Mouse (Mus musculus) liver, embryonic 13.5 days (tissue): ENCODE results near the gene Mospd3. TPM values are rescaled to one million over a fixed set of nuclear protein-coding genes. Genes with fewer than 3 reads are reported as not detected.
A peak's percentile ranks its signal among the peaks of the same experiment; 100 is the strongest.

Source experiments
- ATAC-seq: fragments of 200-750 bp; cut with Nextera tagmentation; 2 replicates; pipeline ENCODE4 v1.8.0; 2017; ENCODE audit warnings: low read depth, mild to moderate bottlenecking, moderate number of reproducible peaks, moderate library complexity
- DNase-seq: peaks from one replicate; pipeline ENCODE4 v3.0.0; 2022
- H3K27ac ChIP-seq: fragments of 300-500 bp; sonication (generic); 2 replicates; pipeline ENCODE4 v1.5.1; 2015; ENCODE audit warnings: moderate library complexity, mild to moderate bottlenecking, inconsistent platforms
- H3K27me3 ChIP-seq: fragments of 300-500 bp; sonication (generic); 2 replicates; pipeline ENCODE4 v1.6.1; 2015; ENCODE audit warnings: mild to moderate bottlenecking, inconsistent platforms
- H3K36me3 ChIP-seq: fragments of 300-500 bp; sonication (generic); 2 replicates; pipeline ENCODE4 v1.6.1; 2015; ENCODE audit warnings: mild to moderate bottlenecking, inconsistent platforms
- H3K4me1 ChIP-seq: fragments of 300-500 bp; sonication (generic); replicated peaks from 2 replicates; pipeline ENCODE4 v1.6.1; 2015; ENCODE audit warnings: inconsistent platforms
- H3K4me2 ChIP-seq: fragments of 300-500 bp; sonication (generic); 2 replicates; pipeline ENCODE4 v1.6.1; 2015; ENCODE audit warnings: inconsistent platforms, mild to moderate bottlenecking, moderate library complexity
- H3K4me3 ChIP-seq: fragments of 300-500 bp; sonication (generic); replicated peaks from 2 replicates; pipeline ENCODE4 v1.5.1; 2015; ENCODE audit warnings: mild to moderate bottlenecking, inconsistent platforms
- H3K9ac ChIP-seq: fragments of 300-500 bp; sonication (generic); 2 replicates; pipeline ENCODE4 v1.6.1; 2015; ENCODE audit warnings: mild to moderate bottlenecking, inconsistent platforms
- H3K9me3 ChIP-seq: fragments of 300-500 bp; sonication (generic); replicated peaks from 2 replicates; pipeline ENCODE4 v1.6.1; 2016; ENCODE audit warnings: inconsistent platforms
- whole genome bisulfite sequencing: fragments of 180-500 bp; shearing (Covaris S2); methylation state at CpG from one replicate; pipeline ENCODE4 v1.1.7; 2015; ENCODE audit not compliant: insufficient replicate concordance; 5-methylcytosine and 5-hydroxymethylcytosine counted together
- polyA plus RNA-seq: library from polyadenylated mRNA; unstranded; fragments of >200 nt; fragmentation: Nextera tagmentation; extraction: Ambion mirVana; gene quantifications from 2 replicates; pipeline ENCODE4 v1.2.1, GENCODE M21; 2015

Mospd3 gene
- polyA plus RNA-seq, 1 experiment from 2014 or later = 32.3 TPM

- Histone ChIP-seq H3K36me3 (no peaks in the 10 kb centered on the region), H3K27ac (no peak within 1 kb of the TSS), H3K4me1 (peaks cover 45% of the 10 kb centered on the region), H3K4me3 (no peak within 1 kb of the TSS), H3K9me3 (no peaks in the 10 kb centered on the region), H3K9ac (no peak within 1 kb of the TSS), H3K4me2 (no peak within 1 kb of the TSS), H3K27me3 (peaks cover 12% of the 10 kb centered on the region)
- ATAC-seq (no peak), DNase-seq (no peak)
- WGBS = 48% methylated on average over 11 of the region's 11 CpGs
Observed at GRCm38 (mm10) chr5:137613550-137613949, 12.7 kb upstream of the Mospd3 start, which contains the start of gene Pcolce. Gene Pcolce, minus strand, starts transcription at chr5:137613784.

- DNase-seq (no peak), ATAC-seq (no peak)
- WGBS = 68% methylated on average over 5 of the region's 5 CpGs
- Histone ChIP-seq H3K4me3 (no peak overlapping the region), H3K27me3 (peaks cover 17% of the 10 kb centered on the region), H3K27ac (no peak overlapping the region), H3K9me3 (no peaks in the 10 kb centered on the region), H3K4me1 (peaks cover 50% of the 10 kb centered on the region), H3K36me3 (no peaks in the 10 kb centered on the region), H3K9ac (no peak overlapping the region), H3K4me2 (no peak overlapping the region)
Observed at GRCm38 (mm10) chr5:137613076-137613475, 12.2 kb upstream of the Mospd3 start.

DNA sequence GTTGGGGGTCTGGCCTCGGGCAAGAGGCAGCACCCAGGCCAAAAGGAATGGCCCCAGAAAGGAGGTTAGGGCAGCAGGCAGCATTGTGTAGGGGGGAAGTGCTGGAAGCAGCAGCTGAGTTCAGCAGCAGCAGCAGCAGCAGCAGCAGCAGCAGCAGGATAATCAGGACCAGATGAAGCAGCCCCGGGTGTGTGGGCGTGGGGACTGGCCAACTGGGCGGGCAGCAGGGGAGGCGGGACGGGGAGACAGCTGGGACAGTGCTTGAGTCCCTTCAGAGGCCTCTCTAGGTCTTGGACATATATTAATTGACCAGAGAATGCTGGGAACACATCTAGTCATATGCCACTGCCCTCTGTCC is 10.4 kb upstream of the Mospd3 start:
- Histone ChIP-seq H3K27me3 (peaks cover 20% of the 10 kb centered on the region), H3K36me3 (peaks cover 4% of the 10 kb centered on the region; the same call in 1 of the 2 replicates), H3K4me2 (peak overlapping the region; percentile 32), H3K9ac (0 out of 2 replicates have a peak overlapping the region, but pooled peaks have one; percentile 4), H3K27ac (peak overlapping the region; percentile 74), H3K4me3 (peak overlapping the region; percentile 16; the same call in 1 of the 2 replicates), H3K9me3 (no peaks in the 10 kb centered on the region), H3K4me1 (peaks cover 52% of the 10 kb centered on the region)
- DNase-seq = no peak
- ATAC-seq = peak; percentile 46
- 24% methylated on average over 6 of the region's 6 CpGs for WGBS

DNA sequence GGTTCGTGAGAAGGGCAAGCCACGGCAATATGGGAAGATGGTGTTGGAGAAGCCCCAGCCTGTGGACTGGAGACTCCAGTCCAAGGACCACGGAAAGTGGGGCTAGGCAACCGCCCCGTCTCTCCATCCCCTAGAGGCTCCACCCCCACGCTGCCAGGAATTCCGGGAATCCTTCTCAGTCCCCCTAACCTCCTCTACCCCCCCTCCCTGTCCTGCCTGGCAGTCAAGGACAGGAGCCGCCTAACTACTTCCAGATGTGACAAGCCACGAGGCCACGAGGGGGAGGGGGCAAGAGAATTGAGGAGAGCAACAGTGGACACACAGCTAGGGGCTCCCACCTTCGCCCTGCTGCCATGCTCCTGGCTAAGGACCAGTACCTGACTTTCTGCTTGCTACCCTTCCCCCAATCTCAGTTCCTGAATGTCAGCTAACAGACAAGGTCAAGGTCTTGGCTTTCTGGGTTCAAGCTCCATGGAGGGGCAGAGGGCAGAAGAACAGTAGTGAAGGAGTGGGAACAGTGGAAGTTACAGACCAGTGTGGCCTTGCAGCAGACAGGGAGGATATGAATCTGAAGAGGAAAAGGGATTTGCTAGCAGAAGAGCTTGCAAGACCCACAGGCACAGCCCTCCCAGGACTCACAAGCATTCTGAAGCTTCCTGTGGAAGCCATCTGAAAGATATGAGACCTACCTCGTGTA is 9.8 kb upstream of the Mospd3 start:
- H3K27ac ChIP-seq = peak overlapping the region; percentile 74
- H3K9ac ChIP-seq = peak overlapping the region; percentile 29; the same call in 1 of the 2 replicates
- peak overlapping the region; percentile 16 for H3K4me3 ChIP-seq
- ATAC-seq (no peak), DNase-seq (no peak)
- WGBS = 30% methylated on average over 12 of the region's 12 CpGs
- H3K36me3 ChIP-seq = peaks cover 4% of the 10 kb centered on the region; the same call in 1 of the 2 replicates
- H3K4me2 ChIP-seq = peak overlapping the region; percentile 32
- H3K9me3 ChIP-seq = no peaks in the 10 kb centered on the region
- peaks cover 57% of the 10 kb centered on the region for H3K4me1 ChIP-seq
- peaks cover 20% of the 10 kb centered on the region for H3K27me3 ChIP-seq

- peaks cover 20% of the 10 kb centered on the region for H3K27me3 ChIP-seq
- DNase-seq (no peak), ATAC-seq (no peak)
- 0 out of 2 replicates have a peak overlapping the region, but pooled peaks have one; percentile 13 for H3K27ac ChIP-seq
- H3K4me1 ChIP-seq = peaks cover 64% of the 10 kb centered on the region
- H3K36me3 ChIP-seq = peaks cover 7% of the 10 kb centered on the region; the same call in 1 of the 2 replicates
- WGBS = 82% methylated on average over 4 of the region's 4 CpGs
- H3K4me2 ChIP-seq = peak overlapping the region; percentile 32
- peak overlapping the region; percentile 29; the same call in 1 of the 2 replicates for H3K9ac ChIP-seq
- no peaks in the 10 kb centered on the region for H3K9me3 ChIP-seq
- H3K4me3 ChIP-seq = peak overlapping the region; percentile 16
Observed at GRCm38 (mm10) chr5:137610056-137610455, 9.2 kb upstream of the Mospd3 start.

- no peak overlapping the region for H3K9ac ChIP-seq
- no peak overlapping the region for H3K4me3 ChIP-seq
- H3K9me3 ChIP-seq = no peaks in the 10 kb centered on the region
- peaks cover 7% of the 10 kb centered on the region; the same call in 1 of the 2 replicates for H3K36me3 ChIP-seq
- H3K27me3 ChIP-seq = peaks cover 20% of the 10 kb centered on the region
- WGBS = 55% methylated on average over 3 of the region's 3 CpGs
- ATAC-seq = no peak
- no peak overlapping the region for H3K4me2 ChIP-seq
- DNase-seq = no peak
- H3K4me1 ChIP-seq = peaks cover 71% of the 10 kb centered on the region
- H3K27ac ChIP-seq = no peak overlapping the region
Observed at GRCm38 (mm10) chr5:137609292-137609691, 8.4 kb upstream of the Mospd3 start.

- no peak overlapping the region; the same call in 1 of the 2 replicates for H3K27ac ChIP-seq
- 45% methylated on average over 22 of the region's 23 CpGs for WGBS
- DNase-seq (no peak), ATAC-seq (no peak)
- H3K27me3 ChIP-seq = peaks cover 20% of the 10 kb centered on the region
- 0 out of 2 replicates have a peak overlapping the region, but pooled peaks have one; percentile 10 for H3K4me2 ChIP-seq
- no peak overlapping the region for H3K4me3 ChIP-seq
- H3K9me3 ChIP-seq = no peaks in the 10 kb centered on the region
- peaks cover 7% of the 10 kb centered on the region; the same call in 1 of the 2 replicates for H3K36me3 ChIP-seq
- 0 out of 2 replicates have a peak overlapping the region, but pooled peaks have one; percentile 9 for H3K9ac ChIP-seq
- H3K4me1 ChIP-seq = peaks cover 75% of the 10 kb centered on the region
Observed at GRCm38 (mm10) chr5:137608654-137609190, 7.9 kb upstream of the Mospd3 start.

GRCm38 (mm10) chr5:137607860-137608653 is 7.2 kb upstream of the Mospd3 start:
- 41% methylated on average over 26 of the region's 26 CpGs for WGBS
- Histone ChIP-seq H3K4me2 (0 out of 2 replicates have a peak overlapping the region, but pooled peaks have one; percentile 10), H3K36me3 (peaks cover 7% of the 10 kb centered on the region; the same call in 1 of the 2 replicates), H3K9ac (0 out of 2 replicates have a peak overlapping the region, but pooled peaks have one; percentile 15), H3K27me3 (peaks cover 20% of the 10 kb centered on the region), H3K4me1 (peaks cover 76% of the 10 kb centered on the region), H3K9me3 (no peaks in the 10 kb centered on the region), H3K27ac (no peak overlapping the region; the same call in 1 of the 2 replicates), H3K4me3 (no peak overlapping the region)
- no peak for DNase-seq
- ATAC-seq = no peak

- Histone ChIP-seq H3K27me3 (no peaks in the 10 kb centered on the region), H3K27ac (peak overlapping the region; percentile 85), H3K36me3 (peaks cover 19% of the 10 kb centered on the region), H3K4me3 (peak overlapping the region; percentile 83), H3K9me3 (no peaks in the 10 kb centered on the region), H3K4me2 (peak overlapping the region; percentile 100), H3K9ac (peak overlapping the region; percentile 78), H3K4me1 (peaks cover 80% of the 10 kb centered on the region)
- WGBS = under 1% methylated on average over 22 of the region's 22 CpGs
- DNase-seq (peak; percentile 32), ATAC-seq (no peak)
Observed at GRCm38 (mm10) chr5:137601365-137601729, 489 bp upstream of the Mospd3 start.

GRCm38 (mm10) chr5:137600281-137600618 is 608 bp downstream of the Mospd3 start:
- ATAC-seq (peak; percentile 49), DNase-seq (no peak)
- peaks cover 20% of the 10 kb centered on the region for H3K36me3 ChIP-seq
- H3K27me3 ChIP-seq = no peaks in the 10 kb centered on the region
- peaks cover 77% of the 10 kb centered on the region for H3K4me1 ChIP-seq
- H3K4me3 ChIP-seq = peak overlapping the region; percentile 83
- H3K4me2 ChIP-seq = peak overlapping the region; percentile 100
- peak overlapping the region; percentile 91 for H3K27ac ChIP-seq
- WGBS = 2% methylated on average over 19 of the region's 19 CpGs
- H3K9me3 ChIP-seq = no peaks in the 10 kb centered on the region
- H3K9ac ChIP-seq = peak overlapping the region; percentile 91

DNA sequence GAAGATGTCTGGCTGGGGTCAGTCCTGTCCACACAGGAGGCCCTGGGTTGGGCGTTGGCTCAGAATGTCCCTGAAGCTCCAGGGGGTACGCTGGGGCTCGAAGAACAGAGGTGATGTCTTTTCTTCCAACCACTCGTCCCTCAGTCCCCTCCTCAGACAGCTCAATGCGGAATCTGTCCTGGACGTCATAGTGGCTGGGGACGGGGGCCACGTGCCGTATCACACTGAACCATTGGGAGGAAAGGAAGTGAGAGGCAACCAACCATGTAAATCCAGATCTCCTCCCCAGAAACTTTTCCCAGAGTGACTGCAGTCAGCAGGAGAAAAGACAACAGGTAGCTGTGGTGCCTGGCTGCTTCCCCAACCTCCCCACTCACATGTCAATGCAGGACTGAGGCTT is 1.3 kb downstream of the Mospd3 start:
- no peak for DNase-seq
- Histone ChIP-seq H3K27me3 (no peaks in the 10 kb centered on the region), H3K9ac (peak overlapping the region; percentile 91), H3K4me1 (peaks cover 72% of the 10 kb centered on the region), H3K36me3 (peaks cover 20% of the 10 kb centered on the region), H3K4me2 (peak overlapping the region; percentile 100), H3K4me3 (peak overlapping the region; percentile 83), H3K27ac (peak overlapping the region; percentile 91), H3K9me3 (no peaks in the 10 kb centered on the region)
- 23% methylated on average over 9 of the region's 9 CpGs for WGBS
- ATAC-seq = no peak
